ENCODE assay signal across 8 mouse cellular contexts in genomic region chr6:49808076-49808475, GRCm38 (mm10). TPM values are rescaled to one million over a fixed set of nuclear protein-coding genes. Genes with fewer than 3 reads are reported as not detected.
A peak's percentile ranks its signal among the peaks of the same experiment; 100 is the strongest.
DNase-seq lines count a peak whose midpoint lies in the region; ATAC-seq and TF ChIP-seq lines count a peak whose summit lies in the region.

No protein-coding gene starts in this region.

- peaks cover 0 to 4% of the 10 kb centered on the region in 2 experiments; a peak in 1 of 4 replicates for H3K4me1 ChIP-seq in heart, embryonic 14.5 days (ENCODE audit: control insufficient read depth in 2 of 2, insufficient read depth in 2 of 2, low read length in 2 of 2)
- H3K4me1 ChIP-seq in embryonic facial prominence, embryonic 13.5 days, result no peaks in the 10 kb centered on the region
- no peaks in the 10 kb centered on the region for H3K4me1 ChIP-seq in intestine, postnatal 0 days (replicated peaks; ENCODE audit: control insufficient read depth, insufficient read depth, low read length)
- H3K4me1 ChIP-seq in neural tube, embryonic 11.5 days (ENCODE audit: control insufficient read depth, insufficient read depth, low read length), result no peaks in the 10 kb centered on the region

- WGBS in heart, embryonic 14.5 days, result 21% methylated on average over 13 of the region's 13 CpGs
- 17% methylated on average over 13 of the region's 13 CpGs for WGBS in embryonic facial prominence, embryonic 13.5 days
- WGBS in intestine, postnatal 0 days, result 32% methylated on average over 13 of the region's 13 CpGs
- WGBS in neural tube, embryonic 11.5 days, result 19% methylated on average over 13 of the region's 13 CpGs

- H3K4me2 ChIP-seq in heart, embryonic 14.5 days (ENCODE audit: low read length), result peak overlapping the region; percentile 64
- H3K4me2 ChIP-seq in embryonic facial prominence, embryonic 13.5 days, result peak overlapping the region; percentile 51
- H3K4me2 ChIP-seq in intestine, postnatal 0 days (replicated peaks; ENCODE audit: low read depth), result peak overlapping the region; percentile 37
- H3K4me2 ChIP-seq in neural tube, embryonic 11.5 days (ENCODE audit: low read depth), result peak overlapping the region; percentile 2; the same call in 1 of the 2 replicates

- H3K27ac ChIP-seq in heart, embryonic 14.5 days (replicated peaks in 1 of 2; ENCODE audit: control insufficient read depth in 1 of 2, insufficient read depth in 1 of 2, low read depth in 2 of 2, low read length in 2 of 2), result no peak overlapping the region
- no peak overlapping the region for H3K27ac ChIP-seq in embryonic facial prominence, embryonic 13.5 days
- no peak overlapping the region for H3K27ac ChIP-seq in intestine, postnatal 0 days (ENCODE audit: low read depth, low read length)
- H3K27ac ChIP-seq in neural tube, embryonic 11.5 days (ENCODE audit: low read depth, low read length), result no peak overlapping the region

- peak overlapping the region; percentile 25 to 31; a peak in 3 of 4 replicates for H3K4me3 ChIP-seq in heart, embryonic 14.5 days (ENCODE audit: control insufficient read depth in 1 of 2, insufficient read depth in 1 of 2, low read depth in 1 of 2, low read length in 2 of 2)
- H3K4me3 ChIP-seq in embryonic facial prominence, embryonic 13.5 days, result peak overlapping the region; percentile 29
- H3K4me3 ChIP-seq in intestine, postnatal 0 days (ENCODE audit: low read depth, low read length), result no peak overlapping the region
- H3K4me3 ChIP-seq in neural tube, embryonic 11.5 days (ENCODE audit: low read depth, low read length), result no peak overlapping the region

- no peaks in the 10 kb centered on the region for H3K36me3 ChIP-seq in heart, embryonic 14.5 days (ENCODE audit: control insufficient read depth, insufficient read depth, low read length)
- H3K36me3 ChIP-seq in embryonic facial prominence, embryonic 13.5 days, result no peaks in the 10 kb centered on the region
- no peaks in the 10 kb centered on the region for H3K36me3 ChIP-seq in intestine, postnatal 0 days (ENCODE audit: control insufficient read depth, insufficient read depth)
- no peaks in the 10 kb centered on the region for H3K36me3 ChIP-seq in neural tube, embryonic 11.5 days (ENCODE audit: control insufficient read depth, insufficient read depth, low read length)

- no peak for TF ChIP-seq CTCF in intestine, postnatal 0 days (IDR thresholded peaks at IDR 0.05; ENCODE audit: low read depth)

- H3K9ac ChIP-seq in heart, embryonic 14.5 days (ENCODE audit: low read length), result peak overlapping the region; percentile 54
- H3K9ac ChIP-seq in embryonic facial prominence, embryonic 13.5 days, result no peak overlapping the region
- no peak overlapping the region for H3K9ac ChIP-seq in intestine, postnatal 0 days (ENCODE audit: low read depth, low read length)
- no peak overlapping the region for H3K9ac ChIP-seq in neural tube, embryonic 11.5 days (ENCODE audit: low read length)

- intact Hi-C loops in heart, postnatal 25 days (cut with DNase I), result no loop called here

- no peaks in the 10 kb centered on the region for H3K27me3 ChIP-seq in heart, embryonic 14.5 days (ENCODE audit: control insufficient read depth, insufficient read depth, low read length)
- peaks cover 24% of the 10 kb centered on the region for H3K27me3 ChIP-seq in embryonic facial prominence, embryonic 13.5 days
- 0 out of 2 replicates have a peak, but pooled peaks cover 3% of the 10 kb centered on the region for H3K27me3 ChIP-seq in intestine, postnatal 0 days (replicated peaks; ENCODE audit: control insufficient read depth, insufficient read depth, low read length)
- H3K27me3 ChIP-seq in neural tube, embryonic 11.5 days (ENCODE audit: control insufficient read depth, insufficient read depth, low read length), result no peaks in the 10 kb centered on the region

- no peak for DNase-seq in heart, postnatal 25 days (ENCODE audit: low spot score)
- no peak for DNase-seq in neural tube, embryonic 11.5 days (ENCODE audit: low spot score)
- no peak for DNase-seq in right cerebral cortex, adult 2 months (ENCODE audit: low spot score in 2 of 2)
- no peak for DNase-seq in urinary bladder, postnatal 14 days (ENCODE audit: low spot score)

- no peaks in the 10 kb centered on the region for H3K9me3 ChIP-seq in heart, embryonic 14.5 days (ENCODE audit: control insufficient read depth, low read length)
- H3K9me3 ChIP-seq in embryonic facial prominence, embryonic 13.5 days, result no peaks in the 10 kb centered on the region
- H3K9me3 ChIP-seq in intestine, postnatal 0 days (ENCODE audit: control insufficient read depth), result no peaks in the 10 kb centered on the region
- H3K9me3 ChIP-seq in neural tube, embryonic 11.5 days (ENCODE audit: control insufficient read depth, low read length), result no peaks in the 10 kb centered on the region

- ATAC-seq in heart, embryonic 14.5 days (ENCODE audit: insufficient number of reproducible peaks, insufficient read depth, low FRiP score, low read depth), result no peak
- no peak for ATAC-seq in embryonic facial prominence, embryonic 13.5 days (ENCODE audit: insufficient number of reproducible peaks, insufficient read depth, low FRiP score, low TSS enrichment, low read depth)
- ATAC-seq in intestine, postnatal 0 days, result no peak
- no peak for ATAC-seq in neural tube, embryonic 11.5 days (ENCODE audit: insufficient read depth, low FRiP score, low TSS enrichment)
- ATAC-seq in cerebellum, adult (ENCODE audit: insufficient number of reproducible peaks, low FRiP score, low TSS enrichment), result no peak

RNA-seq across cellular contexts. Expression of gene Npy, which starts 14.4 kb away (rescaled TPM):
- 2.2 and 2.6 TPM in 2 replicates for polyA plus RNA-seq in heart, embryonic 14.5 days (2014; fragmentation: Nextera tagmentation; extraction: Ambion mirVana)
- not detected for total RNA-seq in heart, postnatal 25 days (2021)
- 10.0 and 21.3 TPM in 2 replicates for polyA plus RNA-seq in embryonic facial prominence, embryonic 13.5 days (2015; fragmentation: Nextera tagmentation; extraction: Ambion mirVana)
- polyA plus RNA-seq in intestine, postnatal 0 days (2015; fragmentation: Nextera tagmentation; extraction: Ambion mirVana), result 1.1 and 1.3 TPM in 2 replicates
- 14.2 and 18.1 TPM in 2 replicates for polyA plus RNA-seq in neural tube, embryonic 11.5 days (2014; fragmentation: Nextera tagmentation; extraction: Ambion mirVana)

Comparison
In these comparisons a context has a peak if more than half of its experiments do, and no peak if none do; other contexts are left out.
1. H3K4me2 ChIP-seq: peak in every context shown above with its lines; median percentile 64 in heart, embryonic 14.5 days; 51 in embryonic facial prominence, embryonic 13.5 days; 37 in intestine, postnatal 0 days; 2 in neural tube, embryonic 11.5 days.
2. H3K4me3 ChIP-seq: peak in heart, embryonic 14.5 days (2 of 2) and embryonic facial prominence, embryonic 13.5 days (single experiment); none in intestine, postnatal 0 days (single experiment) and neural tube, embryonic 11.5 days (single experiment).